Mouse (Mus musculus) E14TG2a.4 (cell line): ENCODE data around the gene Vamp5.

ENCODE experiments used
- CTCF ChIP-seq: conservative IDR thresholded peaks from 2 replicates; pipeline ENCODE4 v1.5.1; 2014; ENCODE audit warnings: low read length
- NANOG ChIP-seq: IDR thresholded peaks from 2 replicates; pipeline ENCODE4 v1.6.1; 2014; ENCODE audit warnings: borderline replicate concordance, low read length, mixed read lengths

DNA sequence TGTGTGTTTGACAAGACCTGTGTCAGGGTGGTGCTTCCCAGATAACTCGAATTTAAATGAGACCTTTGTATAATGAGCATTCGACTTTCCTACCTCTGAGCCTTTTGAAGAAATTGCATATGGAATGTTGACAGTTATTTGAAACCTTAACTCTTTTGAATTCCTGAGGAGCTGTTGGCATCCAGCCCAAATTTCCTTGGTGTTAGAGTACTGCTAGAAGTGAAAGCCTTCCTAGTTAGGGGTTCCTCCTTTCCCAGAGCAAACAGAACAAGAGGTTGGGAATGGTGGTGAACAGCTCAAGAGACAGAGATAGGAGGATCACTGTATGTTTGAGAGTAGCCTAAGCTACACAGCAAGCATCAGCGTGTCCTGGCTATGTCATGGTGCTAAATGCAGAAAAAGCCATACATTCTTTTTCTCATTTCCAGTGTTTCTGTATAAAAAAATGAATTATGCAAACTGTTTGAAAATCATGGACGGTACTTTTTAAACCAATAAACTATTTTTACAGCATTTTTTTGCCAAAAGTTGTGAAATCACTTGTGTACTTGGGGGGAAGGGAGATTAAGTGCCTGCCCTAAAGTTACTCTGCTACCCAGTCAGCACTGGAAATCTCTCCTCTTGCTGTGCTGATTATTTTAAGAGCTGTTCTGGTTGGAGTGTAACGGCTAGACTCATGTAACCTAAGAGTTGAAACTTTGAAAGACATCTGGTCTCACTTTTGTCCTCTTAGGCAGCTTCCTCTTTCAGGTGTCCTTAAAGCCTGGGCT is 27.4 kb downstream of the Vamp5 start:
- no peak for TF ChIP-seq CTCF
- no peak for TF ChIP-seq NANOG
